Mouse (Mus musculus): ENCODE measurements around the gene Haus2.
"Not testable (repeated sequence)": the region's sequence is repeated elsewhere in the genome, so short reads cannot be mapped to it uniquely, and the experiment has no call there.

The Haus2 gene

GRCm38 (mm10) chr2:120608830-120609723 lies at the start of gene Haus2, which contains the start of gene Lrrc57:
Gene Haus2 (plus strand): TSS chr2:120609383.
Gene Lrrc57 (minus strand): TSS chr2:120609520.
- DNase-seq (ENCODE audit: low spot score in 2 of 2), result peak; percentile 81 to 87

DNA sequence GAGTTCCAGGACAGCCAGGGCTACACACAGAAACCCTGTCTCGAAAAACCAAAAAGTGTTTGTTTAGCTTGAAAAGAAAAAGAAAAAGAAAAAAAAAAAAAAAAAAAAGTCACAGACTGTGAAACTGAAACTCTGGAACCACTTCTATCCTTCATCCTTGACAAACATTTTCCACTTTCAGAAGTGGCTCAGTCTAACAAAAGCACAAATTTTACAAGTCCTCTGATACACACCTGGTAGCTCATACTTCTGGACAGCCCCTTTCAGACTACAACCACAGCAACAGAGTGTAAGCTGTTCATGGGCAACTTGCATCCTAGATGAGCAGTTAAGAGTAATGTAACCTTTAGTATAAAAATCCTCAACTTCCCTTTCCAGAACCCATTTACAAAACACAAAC lies 47.7 kb upstream of the Haus2 start:
- no peak for DNase-seq (ENCODE audit: low spot score in 2 of 2)

DNA sequence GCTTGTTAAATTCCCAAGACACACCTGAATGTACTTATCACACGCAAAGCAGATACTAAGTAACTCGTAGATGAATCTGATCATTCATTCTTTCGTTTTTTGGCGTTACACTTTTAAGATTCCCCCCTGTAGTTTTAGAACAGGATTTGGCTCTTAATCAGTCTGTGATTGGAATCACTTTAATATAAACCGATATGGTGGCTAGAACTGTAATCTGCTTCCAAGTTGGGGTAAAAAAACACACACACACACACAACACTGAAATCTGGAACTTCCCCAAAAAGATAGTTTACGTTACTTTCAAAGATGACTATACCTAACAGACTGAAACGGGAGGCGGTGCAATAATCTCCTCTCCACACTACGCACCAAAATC lies 46.3 kb upstream of the Haus2 start:
- DNase-seq (ENCODE audit: low spot score in 2 of 2), result no peak

DNA sequence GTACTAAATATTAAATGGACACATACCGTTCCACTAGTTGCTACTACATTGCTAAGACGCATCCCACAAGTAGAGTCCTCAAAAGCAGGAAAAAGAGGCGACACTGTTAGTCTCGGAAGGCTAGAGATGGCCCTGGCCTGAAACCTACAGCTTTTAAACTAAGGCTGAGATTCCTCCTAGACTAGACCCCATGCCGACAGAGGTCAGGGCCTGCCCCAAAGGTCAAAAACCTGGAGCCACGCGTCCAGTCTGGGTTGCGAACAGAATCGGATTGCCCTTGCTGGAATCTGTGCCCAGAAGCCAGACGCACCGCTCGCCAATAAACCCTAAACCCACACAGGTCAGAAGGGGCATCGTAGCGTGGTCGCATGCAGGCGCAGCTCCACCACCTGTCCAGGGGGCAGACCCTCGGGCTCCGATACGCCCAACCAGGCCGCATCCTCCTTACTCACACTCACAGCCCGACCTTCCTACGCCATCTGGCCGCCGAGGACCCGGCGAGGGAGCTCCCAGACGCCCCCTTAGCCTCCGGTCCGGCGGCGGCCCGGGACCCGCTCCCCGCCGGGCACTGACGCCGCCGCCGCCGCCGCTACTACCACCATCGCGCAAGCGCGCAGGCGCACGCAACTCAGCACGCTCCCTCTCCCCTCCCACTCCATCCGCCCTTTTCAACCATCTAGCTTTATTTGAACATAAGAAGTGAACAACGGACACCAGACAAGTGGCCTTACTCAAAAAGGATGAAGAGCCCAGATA lies 45.8 kb upstream of the Haus2 start, which contains the start of gene Zfp106:
Gene Zfp106 (minus strand): TSS at position 609 of the 756 bp plus-strand sequence.
- DNase-seq (ENCODE audit: low spot score in 2 of 2), result peak; percentile 65 to 77

- DNase-seq (ENCODE audit: low spot score in 2 of 2), result not testable (repeated sequence)
Measured at GRCm38 (mm10) chr2:120564548-120565188, 44.5 kb upstream of the Haus2 start.

- DNase-seq (ENCODE audit: low spot score in 2 of 2), result no peak
Measured at GRCm38 (mm10) chr2:120565363-120565762, 43.8 kb upstream of the Haus2 start.

DNA sequence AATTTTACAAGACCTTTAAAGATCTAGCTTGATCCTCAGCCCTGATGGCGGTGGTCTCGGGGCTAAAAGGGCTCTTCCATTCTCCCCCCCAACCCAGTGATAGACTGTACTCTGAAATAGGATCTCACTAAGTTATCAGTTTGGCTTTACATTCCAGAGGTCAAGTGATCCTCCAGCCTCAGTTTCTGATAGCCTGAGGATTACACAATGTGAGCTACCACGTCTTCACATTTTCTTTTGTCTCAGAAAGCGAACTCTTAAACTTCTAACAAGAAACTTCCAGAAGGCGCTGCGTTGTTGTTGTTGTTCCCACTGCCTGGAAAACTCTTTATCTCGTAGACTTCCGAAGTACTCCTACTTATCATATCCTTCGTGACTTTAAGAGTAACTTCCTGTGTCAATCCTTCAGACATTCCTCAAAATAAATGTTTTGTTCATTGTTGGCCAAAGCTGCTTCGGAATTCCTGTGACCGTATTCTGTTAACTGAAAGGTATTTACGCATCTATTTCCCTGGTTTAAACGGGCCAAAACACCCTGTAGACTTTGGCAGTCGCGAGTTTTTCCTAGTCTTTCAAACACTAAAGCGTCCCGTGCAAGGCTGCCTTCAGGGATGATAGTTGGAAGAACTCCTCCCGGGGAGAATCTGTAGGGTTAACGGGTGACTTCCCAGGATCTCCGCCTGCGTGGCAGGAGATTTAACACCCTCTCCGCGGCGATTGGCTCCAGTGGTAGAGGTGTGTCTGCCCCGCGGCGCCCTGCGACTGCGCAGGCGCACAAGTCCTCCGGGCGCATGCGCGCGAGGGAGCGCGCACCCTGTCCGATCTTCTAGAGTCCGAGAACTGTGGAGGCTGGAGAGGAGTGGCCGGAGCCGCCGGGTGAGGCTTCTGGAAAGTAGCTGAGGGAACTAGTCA lies 42.0 kb upstream of the Haus2 start, which contains the start of gene Snap23:
Gene Snap23 (plus strand): TSS at position 786 of the 912 bp plus-strand sequence.
- peak; percentile 85 to 89 for DNase-seq (ENCODE audit: low spot score in 2 of 2)

DNA sequence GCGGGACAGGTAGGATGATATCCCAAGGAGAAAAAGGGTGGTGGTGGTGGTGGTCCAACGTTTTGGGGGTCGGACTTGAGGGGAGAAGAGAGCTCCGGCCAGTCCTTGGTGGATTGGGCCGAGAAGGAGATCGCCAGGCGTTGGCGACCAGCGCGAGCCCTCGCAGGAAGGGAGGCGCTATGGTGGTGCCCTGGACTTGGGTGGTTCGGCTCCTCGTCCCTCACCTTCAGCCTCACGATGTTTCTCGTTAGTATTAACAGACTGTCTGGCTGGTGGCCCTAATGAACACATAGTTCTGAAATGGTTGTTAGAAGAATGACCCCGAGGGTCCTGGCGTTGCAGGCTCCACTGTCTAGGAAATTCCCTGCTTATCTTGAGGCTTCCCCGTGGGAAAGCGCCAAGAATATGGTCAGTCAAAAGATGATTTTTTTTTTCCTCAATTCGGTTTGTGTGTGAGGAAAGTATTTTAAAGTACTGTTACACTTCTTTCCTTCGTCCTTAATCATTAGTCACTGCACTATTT lies 41.3 kb upstream of the Haus2 start:
- peak in 1 of 2 experiments; percentile 5 for DNase-seq (ENCODE audit: low spot score in 2 of 2)

GRCm38 (mm10) chr2:120571081-120571480 lies 38.1 kb upstream of the Haus2 start:
- DNase-seq (ENCODE audit: low spot score in 2 of 2), result no peak

- not testable (repeated sequence) for DNase-seq (ENCODE audit: low spot score in 2 of 2)
Measured at GRCm38 (mm10) chr2:120572161-120572560, 37.0 kb upstream of the Haus2 start.

DNA sequence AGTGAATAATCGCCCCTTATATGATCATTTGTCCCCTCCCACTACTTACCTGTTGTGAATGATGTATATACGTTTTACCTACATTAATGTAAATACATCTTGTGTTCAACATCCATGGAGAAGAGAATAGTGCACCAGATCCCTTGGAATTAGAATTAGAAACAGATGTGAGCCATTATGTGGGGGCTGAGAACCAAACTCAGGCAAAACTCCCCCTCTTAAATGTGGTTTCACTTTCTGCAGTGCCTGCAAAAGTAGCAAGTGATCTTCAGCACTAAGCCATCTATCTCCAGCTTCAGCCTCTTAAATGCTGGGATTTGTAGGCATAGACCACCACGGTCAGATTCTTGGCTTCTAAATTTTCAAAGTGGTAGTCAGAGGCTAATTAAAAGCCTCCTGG lies 34.1 kb upstream of the Haus2 start:
- no peak for DNase-seq (ENCODE audit: low spot score in 2 of 2)

DNA sequence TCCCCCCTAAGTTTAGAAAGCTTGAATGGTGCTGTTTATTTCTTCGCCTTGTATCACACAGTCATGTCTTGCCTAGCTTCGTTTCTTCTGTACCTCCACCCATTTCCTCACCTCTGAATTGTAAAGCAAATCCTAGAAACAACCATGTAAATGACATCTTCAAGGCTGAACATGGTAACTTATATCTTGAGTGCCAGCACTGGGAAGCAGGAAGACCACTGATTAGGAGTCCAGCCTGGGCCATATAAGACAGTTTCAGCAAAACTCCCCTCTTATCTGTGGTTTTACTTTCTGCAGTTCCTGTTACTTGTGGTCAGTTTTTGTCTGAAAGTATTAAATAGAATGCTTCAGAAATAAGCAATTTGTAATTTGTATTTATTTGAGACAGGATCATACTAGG lies 33.2 kb upstream of the Haus2 start:
- no peak for DNase-seq (ENCODE audit: low spot score in 2 of 2)

GRCm38 (mm10) chr2:120577799-120578198 lies 31.4 kb upstream of the Haus2 start:
- DNase-seq (ENCODE audit: low spot score in 2 of 2), result no peak

- no peak for DNase-seq (ENCODE audit: low spot score in 2 of 2)
Measured at GRCm38 (mm10) chr2:120578286-120578685, 30.9 kb upstream of the Haus2 start.

GRCm38 (mm10) chr2:120589759-120590158 lies 19.4 kb upstream of the Haus2 start:
- DNase-seq (ENCODE audit: low spot score in 2 of 2), result peak; percentile 13 to 20

DNA sequence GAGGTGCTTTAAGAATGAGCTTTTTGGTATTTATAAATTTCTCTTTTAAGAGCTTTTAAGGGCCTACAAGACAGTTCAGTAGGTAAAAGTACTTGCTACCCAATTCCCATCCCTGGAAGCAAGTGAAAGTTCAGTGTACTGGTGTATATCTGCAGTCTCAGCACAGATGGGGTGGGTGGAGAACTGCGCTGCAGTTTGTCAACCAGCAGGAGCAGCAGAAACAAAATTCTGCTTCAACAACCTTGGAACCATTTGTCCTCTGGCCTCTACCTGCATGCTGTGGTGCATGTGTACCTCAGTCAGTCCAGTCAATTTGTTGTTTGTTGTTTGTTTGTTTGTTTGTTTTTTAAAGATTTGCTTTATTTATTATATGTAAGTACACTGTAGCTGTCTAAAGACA lies 17.0 kb upstream of the Haus2 start:
- DNase-seq (ENCODE audit: low spot score in 2 of 2), result no peak

DNA sequence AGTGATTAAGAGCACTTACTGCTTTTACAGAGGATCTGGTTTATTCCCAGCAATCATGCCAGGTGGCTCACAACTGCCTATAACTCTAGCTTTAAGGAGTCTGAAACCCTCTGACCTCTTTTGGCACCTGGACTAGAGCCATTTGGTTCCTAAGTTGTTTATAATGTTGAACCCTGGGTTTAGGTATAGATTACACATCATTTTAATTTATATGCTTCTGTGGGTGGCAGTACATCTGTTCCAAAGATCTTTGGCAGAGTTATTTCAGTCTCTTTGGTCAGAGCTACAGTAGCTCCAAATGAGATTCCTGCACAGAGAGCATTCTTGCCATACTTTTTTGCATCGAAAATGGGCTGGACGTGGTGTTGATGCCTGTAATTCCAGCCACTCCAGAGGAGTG lies 11.4 kb upstream of the Haus2 start:
- no peak for DNase-seq (ENCODE audit: low spot score in 2 of 2)

DNA sequence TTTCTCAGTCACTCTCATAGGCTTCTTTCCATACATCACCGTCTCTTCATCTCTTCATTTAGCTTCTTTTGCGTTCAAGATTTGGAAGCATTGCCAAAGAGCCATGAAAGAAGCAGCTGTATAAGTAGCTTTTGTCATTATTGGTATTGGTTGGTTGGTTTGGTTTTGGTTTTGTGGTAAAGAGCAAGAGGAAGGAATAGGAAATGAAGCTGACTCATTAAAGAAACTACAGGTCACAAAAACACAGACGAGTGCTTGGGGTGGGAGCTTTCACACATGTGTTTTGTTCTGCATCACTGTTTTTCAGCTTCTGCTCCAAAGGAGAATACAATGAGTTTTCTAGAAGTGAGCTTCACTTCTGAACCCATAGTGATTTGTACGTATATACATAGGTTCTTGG lies 9.7 kb upstream of the Haus2 start:
- no peak for DNase-seq (ENCODE audit: low spot score in 2 of 2)

GRCm38 (mm10) chr2:120606021-120606690 lies 3.0 kb upstream of the Haus2 start:
- DNase-seq (ENCODE audit: low spot score in 2 of 2), result no peak
